Mouse (Mus musculus) ES-E14 (cell line): ENCODE measurements around the gene Snrpc.

Source experiments
- CHD2 ChIP-seq: IDR thresholded peaks from 2 replicates; pipeline ENCODE4 v1.6.1; 2014; ENCODE audit warnings: mild to moderate bottlenecking, low read depth, low read length, inconsistent platforms
- HCFC1 ChIP-seq: IDR thresholded peaks from 2 replicates; pipeline ENCODE4 v1.6.1; 2012; ENCODE audit warnings: low read length, inconsistent platforms, borderline replicate concordance; ENCODE audit not compliant: insufficient read depth
- ZNF384 ChIP-seq: IDR thresholded peaks from 2 replicates; pipeline ENCODE4 v1.6.1; 2012; ENCODE audit warnings: low read depth, low read length, inconsistent platforms

GRCm38 (mm10) chr17:27823142-27823905 lies 14.6 kb upstream of the Snrpc start:
- TF ChIP-seq ZNF384 (no peak), CHD2 (no peak), HCFC1 (no peak)
